Mouse (Mus musculus) CH12.LX (cell line): ENCODE measurements around the gene Nap1l4. TPM values are rescaled to one million over a fixed set of nuclear protein-coding genes. Genes with fewer than 3 reads are reported as not detected.

Experiments used
- DNase-seq: peaks from one replicate; pipeline ENCODE4 v3.0.0-alpha.2; 2013; ENCODE audit errors: extremely low read depth
- H3K27ac ChIP-seq: 2 replicates; pipeline ENCODE4 v1.5.1; 2012; ENCODE audit warnings: low read depth, mild to moderate bottlenecking, control low read depth, moderate library complexity; ENCODE audit not compliant: insufficient read depth
- H3K27me3 ChIP-seq: replicated peaks from 2 replicates; pipeline ENCODE3; 2012; ENCODE audit warnings: inconsistent platforms
- H3K36me3 ChIP-seq, 2 experiments: replicated peaks in 1 of 2; 2 replicates each; pipeline versions ENCODE3 to v1.6.1; 2012; ENCODE audit warnings: inconsistent platforms in 1 of 2, low read length in 1 of 2, mild to moderate bottlenecking in 1 of 2, mixed read lengths in 1 of 2, moderate library complexity in 1 of 2; ENCODE audit not compliant: control insufficient read depth in 1 of 2, insufficient read depth in 1 of 2
- H3K4me1 ChIP-seq, 2 experiments: 2 replicates each; pipeline ENCODE4 v1.6.1; 2012; ENCODE audit warnings: inconsistent platforms in 1 of 2, moderate library complexity in 1 of 2; ENCODE audit not compliant: insufficient read depth in 2 of 2, control insufficient read depth in 1 of 2
- H3K4me2 ChIP-seq: 2 replicates; pipeline ENCODE4 v1.6.1; 2012; ENCODE audit warnings: low read depth, mild to moderate bottlenecking, control low read depth; ENCODE audit not compliant: poor library complexity, insufficient read depth, severe bottlenecking
- H3K4me3 ChIP-seq, 3 experiments: fragments of 150-350 bp in 1 of 3; sonication (generic) in 1 of 3; replicated peaks in 1 of 3; 2 replicates each; pipeline versions ENCODE3 to v1.5.1; 2011 to 2012; ENCODE audit warnings: low read depth in 2 of 3, low read length in 2 of 3, mild to moderate bottlenecking in 2 of 3, moderate library complexity in 2 of 3, control low read depth in 1 of 3, improper control_type of control experiment in 1 of 3, inconsistent platforms in 1 of 3, mixed read lengths in 1 of 3; ENCODE audit not compliant: poor library complexity in 1 of 3
- H3K79me2 ChIP-seq: replicated peaks from 2 replicates; pipeline ENCODE4 v1.6.1; 2012; ENCODE audit warnings: mild to moderate bottlenecking, moderate library complexity; ENCODE audit not compliant: control insufficient read depth, poor library complexity, insufficient read depth, severe bottlenecking; ENCODE audit errors: extremely low read depth
- H3K9ac ChIP-seq: 2 replicates; pipeline ENCODE4 v1.6.1; 2012; ENCODE audit warnings: low read depth, mild to moderate bottlenecking, control low read depth, moderate library complexity; ENCODE audit not compliant: insufficient read depth
- H3K9me3 ChIP-seq: replicated peaks from 2 replicates; pipeline ENCODE3; 2012; ENCODE audit warnings: low read length, inconsistent platforms, mixed read lengths
- BHLHE40 ChIP-seq: IDR thresholded peaks from 2 replicates; pipeline ENCODE4 v1.6.1; 2011; ENCODE audit warnings: mild to moderate bottlenecking, low read depth, low read length, improper control_type of control experiment
- CHD1 ChIP-seq: IDR thresholded peaks from 2 replicates; pipeline ENCODE4 v1.6.1; 2012; ENCODE audit warnings: low read depth, low read length, improper control_type of control experiment, inconsistent platforms
- CHD2 ChIP-seq: IDR thresholded peaks from 2 replicates; pipeline ENCODE4 v1.6.1; 2011; ENCODE audit warnings: low read length, improper control_type of control experiment
- CTCF ChIP-seq, 2 experiments: IDR thresholded peaks in 1 of 2; conservative IDR thresholded peaks in 1 of 2; 2 replicates each; pipeline ENCODE4 v1.5.1; 2011 to 2012; ENCODE audit warnings: low read depth in 2 of 2, low read length in 2 of 2, improper control_type of control experiment in 1 of 2, inconsistent platforms in 1 of 2, mild to moderate bottlenecking in 1 of 2, moderate library complexity in 1 of 2
- ELF1 ChIP-seq: IDR thresholded peaks from 2 replicates; pipeline ENCODE4 v1.6.1; 2014; ENCODE audit warnings: low read depth, mild to moderate bottlenecking, inconsistent platforms, low read length, improper control_type of control experiment
- EP300 ChIP-seq: IDR thresholded peaks from 2 replicates; pipeline ENCODE4 v1.6.1; 2011; ENCODE audit warnings: low read length, improper control_type of control experiment
- IRF4 ChIP-seq: IDR thresholded peaks from 2 replicates; pipeline ENCODE4 v1.6.1; 2014; ENCODE audit warnings: low read depth, mild to moderate bottlenecking, inconsistent platforms, low read length, improper control_type of control experiment
- JUND ChIP-seq: conservative IDR thresholded peaks from 2 replicates; pipeline ENCODE4 v1.6.1; 2011; ENCODE audit warnings: low read depth, low read length, improper control_type of control experiment
- MAFK ChIP-seq: IDR thresholded peaks from 2 replicates; pipeline ENCODE4 v1.6.1; 2011; ENCODE audit warnings: low read length, improper control_type of control experiment; ENCODE audit not compliant: insufficient replicate concordance
- MXI1 ChIP-seq: IDR thresholded peaks from 2 replicates; pipeline ENCODE4 v1.6.1; 2011; ENCODE audit warnings: mild to moderate bottlenecking, low read depth, low read length, improper control_type of control experiment
- NELFE ChIP-seq: IDR thresholded peaks from 2 replicates; pipeline ENCODE4 v1.6.1; 2011; ENCODE audit warnings: low read depth, low read length, improper control_type of control experiment
- PAX5 ChIP-seq: IDR thresholded peaks from 2 replicates; pipeline ENCODE4 v1.6.1; 2012; ENCODE audit warnings: low read length, inconsistent platforms, mixed read lengths
- POLR2AphosphoS2 ChIP-seq: IDR thresholded peaks from 2 replicates; pipeline ENCODE4 v1.6.1; 2011; ENCODE audit warnings: low read depth, low read length, improper control_type of control experiment
- RAD21 ChIP-seq: IDR thresholded peaks from 2 replicates; pipeline ENCODE4 v1.6.1; 2011; ENCODE audit warnings: low read depth, mild to moderate bottlenecking, low read length, improper control_type of control experiment, moderate library complexity
- RCOR1 ChIP-seq: conservative IDR thresholded peaks from 2 replicates; pipeline ENCODE4 v1.6.1; 2012; ENCODE audit warnings: low read depth, mild to moderate bottlenecking, inconsistent platforms, low read length, improper control_type of control experiment
- SIN3A ChIP-seq: IDR thresholded peaks from 2 replicates; pipeline ENCODE4 v1.6.1; 2012; ENCODE audit warnings: low read length, improper control_type of control experiment, inconsistent platforms
- SMC3 ChIP-seq: IDR thresholded peaks from 2 replicates; pipeline ENCODE4 v1.6.1; 2011; ENCODE audit warnings: low read depth, low read length, improper control_type of control experiment
- TCF12 ChIP-seq: IDR thresholded peaks from 2 replicates; pipeline ENCODE4 v1.6.1; 2014; ENCODE audit warnings: low read depth, mild to moderate bottlenecking, inconsistent platforms, low read length, improper control_type of control experiment
- UBTF ChIP-seq: IDR thresholded peaks from 2 replicates; pipeline ENCODE4 v1.6.1; 2012; ENCODE audit warnings: low read depth, mild to moderate bottlenecking, inconsistent platforms, low read length, improper control_type of control experiment, moderate library complexity
- ZKSCAN1 ChIP-seq: IDR thresholded peaks from 2 replicates; pipeline ENCODE4 v1.6.1; 2012; ENCODE audit warnings: low read depth, inconsistent platforms, low read length, improper control_type of control experiment, borderline replicate concordance
- dilution Hi-C: fragments of 300-500 bp; cut with MboI; formaldehyde crosslinking; loops from 2 replicates; pipeline ENCODE4 v1.14.3; 2020; ENCODE audit warnings: low sequenced_read_pairs; ENCODE audit not compliant: extremely low pct_unique_long_range_greater_than_20kb, extremely low pct_ligation_motif_present
- in situ Hi-C: fragments of 300-500 bp; cut with MboI; formaldehyde crosslinking; loops from 3 replicates; pipeline ENCODE4 v1.14.3; 2019; ENCODE audit warnings: low sequenced_read_pairs, low pct_ligation_motif_present, low pct_unique_long_range_greater_than_20kb, mixed read lengths
- polyA plus RNA-seq: library from polyadenylated mRNA; unstranded; fragments of >175 nt; gene quantifications from 2 replicates; pipeline ENCODE4 v1.2.1, GENCODE M21; 2012; ENCODE audit warnings: low read depth; ENCODE audit not compliant: insufficient read length
- total RNA-seq, 2 experiments: library from RNA; depleted of rRNA; stranded (reverse); fragments of 300-350 nt in 1 of 2; fragments of >200 nt in 1 of 2; gene quantifications; 2 replicates each; pipeline ENCODE4 v1.2.3; 2012 to 2014

The Nap1l4 gene
- total and polyA plus RNA-seq, 3 experiments, result 121 to 175 (median 154) TPM

DNA sequence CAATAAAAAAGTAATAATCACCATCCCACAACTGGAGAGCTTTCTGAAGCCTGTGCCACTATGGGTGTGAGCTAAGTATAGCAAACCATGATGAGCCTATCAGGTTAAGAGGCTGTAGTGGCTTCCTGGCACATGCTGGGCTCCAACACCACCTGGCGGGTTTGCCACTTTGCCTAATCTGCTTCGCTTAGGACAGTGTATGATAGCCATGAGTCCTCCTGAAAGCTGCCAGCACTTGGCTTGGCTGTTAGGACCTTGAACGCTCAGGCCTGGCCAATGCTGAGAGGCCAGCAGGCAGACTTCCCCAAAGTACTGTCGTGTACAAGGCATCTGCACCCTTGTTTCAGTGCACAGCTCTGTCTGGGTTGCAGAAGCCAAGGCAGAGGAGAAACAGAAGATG, 39.1 kb upstream of the Nap1l4 start:
- Histone ChIP-seq H3K4me1 (peaks cover 4 to 33% of the 10 kb centered on the region in 2 experiments), H3K4me3 (no peak overlapping the region), H3K9me3 (no peaks in the 10 kb centered on the region), H3K36me3 (peaks cover 97 to 99% of the 10 kb centered on the region in 2 experiments), H3K27ac (no peak overlapping the region), H3K9ac (no peak overlapping the region), H3K27me3 (no peaks in the 10 kb centered on the region), H3K4me2 (no peak overlapping the region), H3K79me2 (peaks cover 42% of the 10 kb centered on the region)
- DNase-seq, result no peak
- dilution Hi-C loops (no loop called here), in situ Hi-C loops (no loop called here)
- TF ChIP-seq POLR2AphosphoS2 (0 out of 2 replicates have a peak, but pooled peaks have one; percentile 13), MAFK (no peak)

DNA sequence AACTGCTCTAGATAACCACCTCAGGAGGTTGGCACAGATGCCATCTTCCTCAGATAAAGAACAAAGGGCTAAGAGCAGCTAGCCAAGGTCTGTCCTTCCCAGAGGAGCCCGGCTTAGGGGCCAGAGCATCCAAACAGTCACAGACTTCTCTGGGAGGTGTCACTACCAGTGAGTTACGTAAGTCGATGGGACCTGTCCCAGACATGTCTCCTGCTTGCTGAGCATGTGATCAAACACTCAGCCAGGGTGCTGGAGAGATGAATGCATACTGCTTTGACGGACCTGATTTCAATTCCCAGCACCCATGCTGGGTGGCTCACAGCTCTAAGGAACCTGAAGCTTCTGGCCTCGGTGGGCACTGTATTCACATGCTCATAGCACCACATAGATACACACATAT, 38.7 kb upstream of the Nap1l4 start:
- no peaks in the 10 kb centered on the region for H3K9me3 ChIP-seq
- in situ Hi-C loops, result no loop called here
- H3K4me3 ChIP-seq, result no peak overlapping the region
- H3K27me3 ChIP-seq, result no peaks in the 10 kb centered on the region
- dilution Hi-C loops, result no loop called here
- peaks cover 37% of the 10 kb centered on the region for H3K79me2 ChIP-seq
- no peak overlapping the region for H3K4me2 ChIP-seq
- TF ChIP-seq MXI1 (no peak), EP300 (no peak), MAFK (no peak), SIN3A (no peak), CHD2 (no peak), TCF12 (no peak), PAX5 (no peak), NELFE (no peak), UBTF (no peak), RCOR1 (no peak), POLR2AphosphoS2 (no peak), RAD21 (no peak)
- peaks cover 97 to 99% of the 10 kb centered on the region in 2 experiments for H3K36me3 ChIP-seq
- peaks cover 3 to 30% of the 10 kb centered on the region in 2 experiments for H3K4me1 ChIP-seq
- no peak overlapping the region for H3K9ac ChIP-seq
- no peak for DNase-seq
- no peak overlapping the region for H3K27ac ChIP-seq

DNA sequence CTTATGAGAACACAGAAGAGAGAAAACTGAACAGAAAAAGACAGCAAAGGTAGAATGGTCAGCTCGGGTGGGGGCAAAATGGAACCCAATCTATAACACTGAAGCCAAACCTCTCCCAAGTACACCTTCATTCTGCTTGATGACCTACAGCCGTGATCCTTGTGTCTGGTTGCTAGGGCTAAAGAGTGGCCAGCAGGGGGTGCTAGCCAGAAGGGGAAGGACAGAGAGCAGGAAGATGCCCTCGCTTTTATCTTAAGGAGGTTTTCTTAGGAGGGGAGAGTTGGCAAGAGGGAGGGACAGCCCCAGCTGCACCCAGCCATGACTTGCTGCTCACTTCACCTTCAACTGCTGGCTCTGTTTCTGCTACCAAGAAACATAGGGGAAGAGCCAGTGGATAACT, 35.0 kb upstream of the Nap1l4 start:
- H3K27ac ChIP-seq, result no peak overlapping the region
- no peak overlapping the region for H3K9ac ChIP-seq
- in situ Hi-C loops (no loop called here), dilution Hi-C loops (no loop called here)
- peaks cover 88 to 96% of the 10 kb centered on the region in 2 experiments for H3K36me3 ChIP-seq
- no peaks in the 10 kb centered on the region for H3K27me3 ChIP-seq
- peak; percentile 80 for DNase-seq
- peaks cover 0 to 14% of the 10 kb centered on the region in 2 experiments; a peak in 2 of 4 replicates for H3K4me1 ChIP-seq
- no peak for TF ChIP-seq ZKSCAN1
- no peak for TF ChIP-seq CHD2
- TF ChIP-seq SMC3, result peak; percentile 65
- TF ChIP-seq JUND, result no peak
- TF ChIP-seq IRF4, result 0 out of 2 replicates have a peak, but pooled peaks have one; percentile 20
- peak; percentile 51 for TF ChIP-seq RAD21
- no peak for TF ChIP-seq BHLHE40
- TF ChIP-seq ELF1, result peak; percentile 57
- peak; percentile 45 to 75; a peak in 3 of 4 replicates for TF ChIP-seq CTCF (conservative IDR thresholded peaks at IDR 0.05 in 1 of 2, IDR thresholded peaks at IDR 0.05 in 1 of 2; ENCODE audit: low read depth in 2 of 2, low read length in 2 of 2)
- TF ChIP-seq CHD1, result no peak
- H3K9me3 ChIP-seq, result no peaks in the 10 kb centered on the region
- peaks cover 11% of the 10 kb centered on the region for H3K79me2 ChIP-seq
- no peak overlapping the region for H3K4me3 ChIP-seq
- no peak overlapping the region for H3K4me2 ChIP-seq
